Mouse (Mus musculus): Measurements from ENCODE around the gene Otub1. TPM values are rescaled to one million over a fixed set of nuclear protein-coding genes. Genes with fewer than 3 reads are reported as not detected.

Otub1 gene
- polyA plus RNA-seq, 1 experiment from 2014 or later, result 139 TPM

GRCm38 (mm10) chr19:7164820-7165323 lies 41.2 kb downstream of the Otub1 start:
- peak overlapping the region; percentile 57 for H3K4me3 ChIP-seq (ENCODE audit: low read depth, low read length)
- no peaks in the 10 kb centered on the region for H3K36me3 ChIP-seq (ENCODE audit: control insufficient read depth, insufficient read depth, low read length)
- no peaks in the 10 kb centered on the region for H3K9me3 ChIP-seq (ENCODE audit: control insufficient read depth, low read length)
- peaks cover 5% of the 10 kb centered on the region for H3K4me1 ChIP-seq (replicated peaks; ENCODE audit: control insufficient read depth, insufficient read depth, low read length)
- peak overlapping the region; percentile 71 for H3K4me2 ChIP-seq
- H3K9ac ChIP-seq (ENCODE audit: low read depth, low read length), result peak overlapping the region; percentile 26; the same call in 1 of the 2 replicates
- H3K27me3 ChIP-seq (replicated peaks; ENCODE audit: control insufficient read depth, insufficient read depth, low read length), result peaks cover 85% of the 10 kb centered on the region
- 1% methylated on average over 35 of the region's 35 CpGs for WGBS
- DNase-seq (ENCODE audit: low spot score) (no peak), ATAC-seq (replicated peaks; ENCODE audit: low FRiP score) (no peak)
- no peak overlapping the region for H3K27ac ChIP-seq (ENCODE audit: low read depth, low read length)

GRCm38 (mm10) chr19:7164238-7164637 lies 41.9 kb downstream of the Otub1 start:
- H3K9ac ChIP-seq (ENCODE audit: low read depth, low read length), result no peak overlapping the region
- H3K4me2 ChIP-seq, result no peak overlapping the region

GRCm38 (mm10) chr19:7161064-7161463 lies 45.1 kb downstream of the Otub1 start:
- WGBS, result 65% methylated on average over 3 of the region's 3 CpGs
- H3K4me1 ChIP-seq (replicated peaks; ENCODE audit: control insufficient read depth, insufficient read depth, low read length), result peaks cover 9% of the 10 kb centered on the region
- H3K9me3 ChIP-seq (ENCODE audit: control insufficient read depth, low read length), result no peaks in the 10 kb centered on the region
- H3K9ac ChIP-seq (ENCODE audit: low read depth, low read length), result no peak overlapping the region
- H3K27ac ChIP-seq (ENCODE audit: low read depth, low read length), result no peak overlapping the region
- H3K27me3 ChIP-seq (replicated peaks; ENCODE audit: control insufficient read depth, insufficient read depth, low read length), result peaks cover 79% of the 10 kb centered on the region
- no peaks in the 10 kb centered on the region for H3K36me3 ChIP-seq (ENCODE audit: control insufficient read depth, insufficient read depth, low read length)
- H3K4me2 ChIP-seq, result no peak overlapping the region
- ATAC-seq (replicated peaks; ENCODE audit: low FRiP score) (no peak), DNase-seq (ENCODE audit: low spot score) (no peak)
- no peak overlapping the region for H3K4me3 ChIP-seq (ENCODE audit: low read depth, low read length)

More at GRCm38 (mm10) chr19:7164238-7164637, 41.9 kb downstream of the Otub1 start:
- 10% methylated on average over 6 of the region's 6 CpGs for WGBS
- peaks cover 5% of the 10 kb centered on the region for H3K4me1 ChIP-seq (replicated peaks; ENCODE audit: control insufficient read depth, insufficient read depth, low read length)
- ATAC-seq (replicated peaks; ENCODE audit: low FRiP score) (no peak), DNase-seq (ENCODE audit: low spot score) (no peak)
- H3K27me3 ChIP-seq (replicated peaks; ENCODE audit: control insufficient read depth, insufficient read depth, low read length), result peaks cover 88% of the 10 kb centered on the region
- H3K27ac ChIP-seq (ENCODE audit: low read depth, low read length), result no peak overlapping the region
- no peak overlapping the region for H3K4me3 ChIP-seq (ENCODE audit: low read depth, low read length)
- H3K9me3 ChIP-seq (ENCODE audit: control insufficient read depth, low read length), result no peaks in the 10 kb centered on the region
- no peaks in the 10 kb centered on the region for H3K36me3 ChIP-seq (ENCODE audit: control insufficient read depth, insufficient read depth, low read length)

GRCm38 (mm10) chr19:7160151-7160906 lies 45.8 kb downstream of the Otub1 start:
- no peaks in the 10 kb centered on the region for H3K9me3 ChIP-seq (ENCODE audit: control insufficient read depth, low read length)
- WGBS, result 8% methylated on average over 14 of the region's 14 CpGs
- 0 out of 2 replicates have a peak overlapping the region, but pooled peaks have one; percentile 19 for H3K4me2 ChIP-seq
- peaks cover 72% of the 10 kb centered on the region for H3K27me3 ChIP-seq (replicated peaks; ENCODE audit: control insufficient read depth, insufficient read depth, low read length)
- no peak overlapping the region for H3K27ac ChIP-seq (ENCODE audit: low read depth, low read length)
- ATAC-seq (replicated peaks; ENCODE audit: low FRiP score) (no peak), DNase-seq (ENCODE audit: low spot score) (no peak)
- no peak overlapping the region for H3K4me3 ChIP-seq (ENCODE audit: low read depth, low read length)
- H3K4me1 ChIP-seq (replicated peaks; ENCODE audit: control insufficient read depth, insufficient read depth, low read length), result peaks cover 6% of the 10 kb centered on the region
- no peaks in the 10 kb centered on the region for H3K36me3 ChIP-seq (ENCODE audit: control insufficient read depth, insufficient read depth, low read length)
- H3K9ac ChIP-seq (ENCODE audit: low read depth, low read length), result no peak overlapping the region

- Histone ChIP-seq H3K27ac (ENCODE audit: low read depth, low read length) (no peak overlapping the region), H3K4me3 (ENCODE audit: low read depth, low read length) (no peak overlapping the region), H3K4me2 (no peak overlapping the region), H3K27me3 (replicated peaks; ENCODE audit: control insufficient read depth, insufficient read depth, low read length) (peaks cover 56% of the 10 kb centered on the region), H3K9ac (ENCODE audit: low read depth, low read length) (no peak overlapping the region), H3K36me3 (ENCODE audit: control insufficient read depth, insufficient read depth, low read length) (no peaks in the 10 kb centered on the region), H3K9me3 (ENCODE audit: control insufficient read depth, low read length) (no peaks in the 10 kb centered on the region), H3K4me1 (replicated peaks; ENCODE audit: control insufficient read depth, insufficient read depth, low read length) (peaks cover 3% of the 10 kb centered on the region; the same call in 1 of the 2 replicates)
- ATAC-seq (replicated peaks; ENCODE audit: low FRiP score) (no peak), DNase-seq (ENCODE audit: low spot score) (no peak)
- 53% methylated on average over 14 of the region's 14 CpGs for WGBS
Observed at GRCm38 (mm10) chr19:7157734-7158133, 48.4 kb downstream of the Otub1 start.

GRCm38 (mm10) chr19:7155196-7155595 lies 50.9 kb downstream of the Otub1 start:
- ATAC-seq (replicated peaks; ENCODE audit: low FRiP score) (no peak), DNase-seq (ENCODE audit: low spot score) (no peak)
- Histone ChIP-seq H3K27me3 (replicated peaks; ENCODE audit: control insufficient read depth, insufficient read depth, low read length) (peaks cover 35% of the 10 kb centered on the region), H3K9ac (ENCODE audit: low read depth, low read length) (no peak overlapping the region), H3K27ac (ENCODE audit: low read depth, low read length) (no peak overlapping the region), H3K9me3 (ENCODE audit: control insufficient read depth, low read length) (no peaks in the 10 kb centered on the region), H3K4me2 (no peak overlapping the region), H3K4me1 (replicated peaks; ENCODE audit: control insufficient read depth, insufficient read depth, low read length) (peaks cover 3% of the 10 kb centered on the region; the same call in 1 of the 2 replicates), H3K4me3 (ENCODE audit: low read depth, low read length) (no peak overlapping the region), H3K36me3 (ENCODE audit: control insufficient read depth, insufficient read depth, low read length) (no peaks in the 10 kb centered on the region)
- 72% methylated on average over 6 of the region's 6 CpGs for WGBS

- Histone ChIP-seq H3K9me3 (ENCODE audit: control insufficient read depth, low read length) (no peaks in the 10 kb centered on the region), H3K4me3 (ENCODE audit: low read depth, low read length) (no peak overlapping the region), H3K36me3 (ENCODE audit: control insufficient read depth, insufficient read depth, low read length) (no peaks in the 10 kb centered on the region), H3K9ac (ENCODE audit: low read depth, low read length) (no peak overlapping the region), H3K4me1 (replicated peaks; ENCODE audit: control insufficient read depth, insufficient read depth, low read length) (peaks cover 3% of the 10 kb centered on the region; the same call in 1 of the 2 replicates), H3K27ac (ENCODE audit: low read depth, low read length) (no peak overlapping the region), H3K4me2 (no peak overlapping the region), H3K27me3 (replicated peaks; ENCODE audit: control insufficient read depth, insufficient read depth, low read length) (peaks cover 32% of the 10 kb centered on the region)
- no peak for DNase-seq (ENCODE audit: low spot score)
- ATAC-seq (replicated peaks; ENCODE audit: low FRiP score), result no peak
- 22% methylated on average over 7 of the region's 7 CpGs for WGBS
Observed at GRCm38 (mm10) chr19:7153232-7153631, 52.9 kb downstream of the Otub1 start.

GRCm38 (mm10) chr19:7151927-7152653 lies 54.0 kb downstream of the Otub1 start:
- peaks cover 32% of the 10 kb centered on the region for H3K27me3 ChIP-seq (replicated peaks; ENCODE audit: control insufficient read depth, insufficient read depth, low read length)
- no peak overlapping the region for H3K27ac ChIP-seq (ENCODE audit: low read depth, low read length)
- 82% methylated on average over 6 of the region's 6 CpGs for WGBS
- no peak overlapping the region for H3K4me3 ChIP-seq (ENCODE audit: low read depth, low read length)
- no peaks in the 10 kb centered on the region for H3K4me1 ChIP-seq (replicated peaks; ENCODE audit: control insufficient read depth, insufficient read depth, low read length)
- no peaks in the 10 kb centered on the region for H3K36me3 ChIP-seq (ENCODE audit: control insufficient read depth, insufficient read depth, low read length)
- ATAC-seq (replicated peaks; ENCODE audit: low FRiP score) (no peak), DNase-seq (ENCODE audit: low spot score) (no peak)
- H3K9me3 ChIP-seq (ENCODE audit: control insufficient read depth, low read length), result no peaks in the 10 kb centered on the region
- no peak overlapping the region for H3K4me2 ChIP-seq
- no peak overlapping the region for H3K9ac ChIP-seq (ENCODE audit: low read depth, low read length)

Measured in liver, embryonic 11.5 days (tissue).